Mouse (Mus musculus): ENCODE results near the gene Rassf3. TPM values are rescaled to one million over a fixed set of nuclear protein-coding genes. Genes with fewer than 3 reads are reported as not detected.
A peak's percentile ranks its signal among the peaks of the same experiment; 100 is the strongest.

Gene Rassf3
- polyA plus RNA-seq, 2 experiments from 2014 or later: 5.7 to 7.0 TPM

- no peak for ATAC-seq
Observed at GRCm38 (mm10) chr10:121428011-121428711, 48.0 kb downstream of the Rassf3 start.

DNA sequence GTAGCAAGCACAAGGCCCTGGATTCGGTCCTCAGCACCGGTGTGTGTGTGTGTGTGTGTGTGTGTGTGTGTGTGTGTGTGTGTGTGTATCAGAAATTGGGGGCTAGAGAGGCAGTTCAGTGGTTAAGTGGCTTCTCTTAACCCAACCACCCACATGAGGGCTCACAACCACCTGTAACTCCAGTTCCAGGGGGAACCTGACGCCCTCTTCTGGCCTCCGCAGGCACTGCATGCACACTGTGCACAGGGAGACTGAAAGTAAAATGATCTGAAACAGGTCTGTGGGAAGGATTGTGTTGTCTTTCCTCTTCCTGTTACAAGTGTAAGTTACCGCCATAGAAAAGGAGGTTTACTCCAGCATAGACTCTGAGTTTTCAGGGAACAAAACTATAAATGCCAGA lies 49.0 kb downstream of the Rassf3 start:
- no peak for ATAC-seq

DNA sequence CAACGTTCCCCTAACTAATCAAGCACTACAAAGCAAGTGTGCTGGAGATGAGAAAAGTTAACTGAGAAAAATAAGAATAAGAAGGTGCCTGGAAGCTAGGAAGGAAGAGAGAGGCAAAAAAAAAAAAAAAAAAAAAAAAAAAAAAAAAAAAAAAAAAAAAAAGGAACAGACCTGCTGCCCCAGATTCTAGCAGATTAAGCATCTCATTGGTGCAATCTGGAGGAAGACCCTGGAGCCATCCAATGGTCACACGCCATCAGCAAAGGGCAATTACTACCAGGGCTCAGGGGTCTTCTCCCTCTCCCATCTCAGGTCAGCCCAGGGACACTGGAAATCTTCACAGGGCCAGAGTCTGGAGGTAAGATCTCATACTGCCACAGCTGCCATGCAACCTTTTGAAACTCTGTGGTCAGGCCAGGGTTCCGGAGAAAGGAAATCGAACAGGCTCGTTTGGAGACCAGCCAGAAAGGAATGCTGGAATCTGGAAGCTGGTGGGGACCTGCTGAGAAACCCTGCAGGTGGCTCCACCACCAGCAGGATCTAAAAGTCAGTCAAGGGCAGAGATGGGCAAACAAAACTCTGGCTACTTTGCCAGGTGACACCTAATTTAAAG lies 49.6 kb downstream of the Rassf3 start:
- ATAC-seq: no peak

- no peak for ATAC-seq
Observed at GRCm38 (mm10) chr10:121425506-121426025, 50.6 kb downstream of the Rassf3 start.

- ATAC-seq: no peak
Observed at GRCm38 (mm10) chr10:121425079-121425478, 51.1 kb downstream of the Rassf3 start.

- no peak for ATAC-seq
Observed at GRCm38 (mm10) chr10:121424455-121424854, 51.7 kb downstream of the Rassf3 start.

DNA sequence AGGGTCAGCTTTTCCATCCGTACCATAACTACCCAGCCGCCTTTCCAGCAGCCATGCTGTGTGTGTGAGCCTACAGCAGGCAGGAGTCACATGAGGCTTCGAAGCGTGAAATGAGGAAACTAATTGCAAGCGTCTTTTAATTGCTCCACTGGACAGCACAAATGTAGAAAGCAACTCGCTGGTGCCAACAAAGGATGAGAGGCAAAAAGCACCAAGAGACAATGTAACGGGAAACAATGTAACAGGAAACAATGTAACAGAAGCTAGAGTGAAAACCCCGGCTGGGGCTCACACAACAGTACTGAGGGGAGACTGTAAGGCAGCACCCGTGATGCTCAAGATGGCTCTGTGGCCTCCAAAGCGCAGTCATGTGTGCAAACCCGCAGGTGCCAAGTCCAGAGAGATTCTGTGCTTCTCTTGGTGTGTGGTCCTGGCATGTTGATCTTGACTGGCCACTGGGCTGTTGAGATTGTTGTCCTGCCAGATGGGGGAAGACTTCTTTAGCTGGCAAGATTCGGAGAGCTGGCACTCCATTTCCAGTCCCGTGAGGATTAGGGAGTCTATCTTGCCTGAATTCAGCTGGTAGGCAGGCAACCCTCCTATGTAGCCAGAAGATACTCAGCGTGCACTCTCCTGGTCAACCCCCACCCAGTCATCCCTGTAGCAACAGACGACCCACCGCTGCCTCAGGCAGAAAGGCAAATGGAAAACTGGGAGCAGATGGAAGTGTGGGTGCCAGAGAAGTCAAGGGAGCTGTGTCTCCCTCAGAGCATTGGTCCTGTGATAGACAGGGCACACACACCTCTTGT lies 52.4 kb downstream of the Rassf3 start:
- no peak for ATAC-seq

- no peak for ATAC-seq
Observed at GRCm38 (mm10) chr10:121422294-121422693, 53.9 kb downstream of the Rassf3 start.

DNA sequence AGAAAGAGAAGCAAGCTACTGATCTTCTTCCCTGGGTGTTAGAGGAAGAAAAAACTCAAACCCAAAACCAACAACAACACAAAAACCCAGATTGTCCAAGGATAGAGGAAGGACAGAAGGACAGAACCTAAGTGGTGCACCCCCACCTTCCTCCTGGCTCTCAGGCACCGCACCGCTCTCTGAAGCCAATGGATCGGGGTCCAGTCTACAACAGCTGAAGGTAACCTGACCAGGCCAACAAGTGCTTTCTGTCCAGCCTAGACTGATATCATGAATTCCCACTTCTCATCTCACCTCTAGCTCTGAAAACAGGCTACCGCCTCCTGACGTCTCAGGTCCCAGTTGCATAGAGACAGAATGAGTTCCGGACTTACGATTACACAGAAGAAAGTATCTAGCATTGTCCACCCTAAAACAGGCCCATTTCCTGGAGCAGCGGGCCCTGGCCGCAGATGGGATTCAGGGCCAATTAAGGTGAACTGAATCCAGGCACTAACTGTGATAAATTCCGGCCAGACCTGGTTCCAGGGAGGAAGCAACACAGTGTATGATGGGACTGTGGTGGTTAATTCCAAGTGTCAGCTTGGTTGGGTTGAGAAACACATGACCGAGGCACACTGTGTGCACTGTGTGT lies 54.4 kb downstream of the Rassf3 start:
- no peak for ATAC-seq

DNA sequence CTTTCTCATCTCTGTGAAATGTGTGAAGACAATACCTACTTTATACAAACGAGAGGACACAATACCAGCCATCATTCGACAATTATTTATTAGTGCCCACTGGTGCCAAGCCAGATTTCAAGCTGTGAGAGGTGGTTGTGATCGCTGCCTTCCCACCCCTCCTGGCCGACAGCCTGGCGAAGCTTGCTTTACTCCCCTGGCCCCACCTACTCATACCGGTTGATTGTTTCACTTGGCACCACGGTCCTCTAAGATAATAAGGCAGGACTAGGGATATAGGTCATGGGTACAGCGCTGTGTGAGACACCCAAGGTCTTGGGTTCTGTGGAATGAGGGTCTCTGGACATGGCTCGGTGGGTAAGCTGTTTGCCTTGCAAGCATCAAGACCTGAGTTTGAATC lies 55.1 kb downstream of the Rassf3 start:
- no peak for ATAC-seq

DNA sequence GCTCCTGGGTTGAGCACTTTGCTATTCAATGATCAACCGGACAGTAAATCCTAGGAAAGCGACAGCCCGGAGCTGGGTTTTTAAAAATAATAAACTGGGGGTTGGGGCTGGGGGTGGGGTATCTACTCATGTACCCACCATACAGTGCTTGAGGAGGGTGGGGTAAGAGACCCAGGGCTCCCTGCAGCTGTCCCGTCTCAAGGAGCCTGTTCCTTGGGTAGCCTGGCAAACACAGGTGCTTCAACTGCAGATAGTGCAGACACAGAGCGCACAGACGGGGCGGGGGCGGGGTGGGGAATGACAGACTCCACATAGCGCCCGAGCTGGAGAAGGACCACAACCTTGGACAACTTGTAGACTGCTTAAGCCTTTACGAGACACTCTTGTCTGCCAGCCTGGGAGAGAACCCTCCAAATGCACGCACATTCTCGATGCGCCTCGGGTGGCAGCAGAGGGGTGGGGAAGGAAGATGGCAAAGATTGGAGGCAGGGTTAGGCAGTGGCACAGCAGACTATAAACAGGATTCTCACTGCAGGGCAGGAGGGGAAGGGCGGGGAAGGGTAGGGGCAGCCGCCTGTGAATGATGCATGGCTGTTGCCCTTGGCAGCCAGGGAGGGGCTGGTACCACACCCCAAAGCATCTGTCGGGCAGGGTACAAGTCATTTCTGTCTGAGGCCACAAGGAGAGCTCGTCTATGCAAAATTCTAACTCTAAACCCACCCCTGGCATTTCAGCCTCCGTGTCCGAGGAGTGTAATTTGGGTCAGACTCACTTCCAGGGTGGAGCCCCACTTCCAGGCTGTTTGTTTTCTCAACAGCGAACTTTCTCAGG lies 56.3 kb downstream of the Rassf3 start:
- ATAC-seq: peak; percentile 95

DNA sequence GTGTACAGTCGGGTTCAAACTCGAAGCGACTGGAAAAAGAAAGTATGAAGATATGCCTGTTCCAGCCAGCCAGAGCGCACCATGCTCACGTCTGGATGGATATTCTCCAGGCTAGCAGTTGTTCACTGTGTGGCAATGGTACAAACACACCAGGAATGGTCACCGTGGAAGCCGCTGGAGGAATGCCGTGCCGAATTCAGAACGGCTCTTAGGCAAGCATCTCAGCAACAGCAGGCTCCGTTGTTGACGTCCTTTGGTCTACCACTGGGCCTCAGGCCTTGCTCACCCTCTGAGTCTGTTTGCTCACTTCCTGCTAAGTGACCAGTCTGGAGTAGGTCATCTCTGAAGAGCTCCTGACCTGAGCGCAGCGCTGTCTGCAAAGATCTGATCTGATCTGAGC lies 57.3 kb downstream of the Rassf3 start:
- ATAC-seq: no peak

GRCm38 (mm10) chr10:121414127-121414526 lies 62.0 kb downstream of the Rassf3 start:
- no peak for ATAC-seq

DNA sequence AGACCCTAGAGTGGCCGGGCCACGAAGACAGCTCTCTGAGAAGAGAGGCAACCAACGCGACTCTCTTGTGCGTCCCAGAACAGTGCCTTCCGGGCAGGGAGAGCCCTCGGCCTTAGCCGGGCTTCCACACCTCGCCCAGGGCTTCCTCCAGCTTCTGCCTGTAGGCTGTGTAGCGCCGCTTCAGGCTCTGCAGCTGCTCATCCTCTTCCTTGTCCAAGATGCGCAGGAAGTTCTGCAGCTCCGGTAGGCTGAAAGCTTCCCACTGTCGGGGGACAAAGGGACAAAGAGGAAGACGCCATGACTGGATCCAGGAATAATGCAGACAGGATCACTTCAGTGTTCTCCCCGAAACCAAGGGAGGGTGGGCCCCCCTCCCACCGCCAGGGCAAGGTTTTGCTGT lies 63.3 kb downstream of the Rassf3 start:
- ATAC-seq: no peak

DNA sequence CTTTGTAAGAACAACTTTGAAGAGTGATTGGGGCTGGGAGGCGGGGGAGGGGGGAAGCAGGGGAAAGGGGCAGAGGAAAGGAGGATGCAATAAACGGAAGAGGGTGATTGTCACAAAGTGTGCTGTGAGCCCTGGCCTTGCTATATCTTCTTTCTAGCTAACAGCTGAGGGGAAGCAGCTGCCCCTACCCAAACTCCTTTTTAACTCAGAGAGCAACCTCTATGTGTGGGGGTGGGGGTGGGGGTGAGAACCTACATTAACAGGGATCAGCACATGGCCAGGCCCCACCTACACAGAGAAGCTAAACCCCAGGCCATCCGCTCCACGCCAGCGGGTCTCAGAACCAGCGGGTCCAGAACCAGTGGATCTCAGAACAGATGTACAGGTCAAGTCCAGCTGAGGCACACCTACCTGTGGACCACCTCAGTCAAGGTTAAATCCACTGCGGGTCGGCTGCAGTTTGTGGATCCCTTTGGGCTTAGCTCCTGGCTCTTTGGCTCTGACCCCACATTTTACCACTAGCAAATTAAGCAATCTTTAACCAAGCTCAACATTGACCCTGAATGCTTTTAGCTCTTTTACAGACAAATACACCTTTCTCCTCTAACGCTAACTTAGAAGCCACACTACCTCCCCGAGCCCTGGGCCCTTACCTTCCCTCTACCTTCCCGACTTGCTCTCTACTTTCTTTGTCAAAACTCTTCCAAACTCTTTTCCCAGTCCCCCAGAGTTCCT lies 64.3 kb downstream of the Rassf3 start:
- ATAC-seq: no peak

DNA sequence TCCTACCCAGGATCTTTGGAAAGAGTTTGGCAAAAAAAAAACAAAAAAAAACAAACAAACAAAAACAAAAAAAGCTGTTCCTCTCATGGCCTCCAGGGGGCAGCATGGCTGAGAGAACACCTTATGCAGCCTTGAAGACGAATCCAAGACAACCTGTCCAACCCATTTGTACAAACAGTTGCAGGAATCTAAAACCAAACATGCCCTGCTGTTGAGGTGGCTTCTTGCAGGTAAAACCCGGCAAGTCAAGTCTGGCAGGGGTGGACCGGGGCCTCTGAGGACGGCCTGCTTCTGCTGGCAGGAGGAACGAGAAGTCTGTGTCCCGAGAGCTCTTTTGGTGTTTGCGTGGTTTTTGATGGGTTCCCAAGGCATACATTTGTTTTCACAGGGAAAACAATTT lies 66.4 kb downstream of the Rassf3 start:
- ATAC-seq: peak; percentile 79

DNA sequence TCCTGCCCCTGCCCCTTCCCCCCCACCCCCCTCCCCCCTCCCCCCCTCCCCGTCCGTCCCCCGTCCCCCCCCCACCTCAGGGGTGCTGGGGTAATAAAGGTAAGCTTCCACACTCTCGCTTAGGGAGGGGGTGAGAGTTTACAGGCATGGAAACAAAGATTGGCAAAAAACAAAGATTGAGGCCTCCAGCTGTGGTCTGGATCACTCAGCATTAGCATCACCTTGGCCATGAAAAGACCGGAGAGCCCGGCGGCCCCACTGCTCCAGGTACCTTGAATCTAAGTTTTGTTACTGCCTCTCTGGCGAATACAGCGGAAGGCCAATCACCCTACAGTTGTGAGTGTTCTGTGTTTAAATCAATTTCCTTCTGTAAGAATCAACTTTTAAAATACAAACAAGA lies 72.2 kb downstream of the Rassf3 start:
- ATAC-seq: no peak

DNA sequence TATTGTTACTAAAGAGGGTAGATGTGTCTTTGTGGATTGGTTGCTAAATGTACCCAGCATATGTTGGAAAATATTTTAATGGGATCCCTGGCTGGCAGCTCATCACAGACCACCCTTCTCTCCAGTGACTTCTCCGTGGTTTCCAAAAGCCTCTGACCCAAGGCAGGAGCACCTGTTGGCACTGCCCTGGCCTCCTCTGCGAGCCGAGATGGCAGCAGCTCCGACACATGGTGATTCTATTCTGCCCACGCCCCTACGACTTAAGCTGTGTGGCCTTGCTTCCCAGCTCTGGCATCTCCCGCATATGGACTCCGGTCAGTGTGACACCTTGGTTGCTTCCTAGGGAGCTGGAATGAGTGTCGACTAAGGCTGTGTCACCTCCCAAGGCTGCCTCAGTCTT lies 73.0 kb downstream of the Rassf3 start:
- no peak for ATAC-seq

DNA sequence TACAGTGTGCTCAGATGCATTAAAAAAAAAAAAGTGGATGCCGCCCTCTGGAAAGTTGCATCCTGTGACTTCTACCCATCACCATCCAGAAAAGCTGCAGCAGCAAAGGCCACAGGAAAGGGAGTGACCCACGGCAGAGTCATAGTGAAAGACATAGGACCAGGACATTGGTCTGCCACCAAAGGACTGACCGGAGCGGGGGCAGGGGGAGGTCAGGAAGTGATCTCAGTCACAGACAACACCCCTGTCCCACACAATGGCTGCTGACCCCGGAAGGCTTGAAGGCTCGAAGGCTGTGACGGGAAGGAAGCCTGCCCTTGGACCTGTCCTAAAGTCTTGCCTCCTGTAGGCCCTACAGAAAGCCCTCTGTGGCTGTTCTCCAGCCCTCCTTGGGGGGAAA lies 75.1 kb downstream of the Rassf3 start:
- no peak for ATAC-seq

GRCm38 (mm10) chr10:121398599-121398998 lies 77.5 kb downstream of the Rassf3 start:
- no peak for ATAC-seq

DNA sequence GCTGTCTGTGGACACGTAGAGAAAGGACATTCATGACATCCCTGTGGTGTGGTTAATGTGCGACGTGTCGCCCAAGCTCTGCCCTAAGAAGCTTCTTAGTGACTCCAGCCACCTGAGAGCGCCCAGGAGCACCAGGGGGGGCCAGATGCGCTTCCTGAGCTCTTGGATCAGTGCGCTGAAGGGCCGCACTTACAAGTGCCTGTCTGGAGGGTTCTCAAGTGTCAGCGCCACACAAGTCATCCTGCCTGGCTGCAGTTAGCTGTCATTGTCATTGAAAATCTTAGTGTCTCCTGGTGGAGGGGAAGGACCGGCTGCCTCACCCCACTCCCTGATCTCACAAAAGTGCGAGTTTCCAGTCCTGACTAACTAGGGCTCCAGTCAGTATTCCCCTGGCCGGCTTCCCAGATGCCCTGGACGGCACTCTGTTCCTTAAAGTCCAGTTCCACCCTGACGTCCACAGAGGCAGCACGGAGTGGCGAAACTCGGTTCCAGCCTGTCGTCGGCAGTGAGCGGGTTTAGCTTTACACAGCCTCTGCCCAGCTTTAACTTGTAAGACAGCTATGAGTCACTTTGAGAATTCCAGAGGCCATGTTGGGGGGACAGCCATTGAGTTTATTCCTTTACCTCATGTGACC lies 80.5 kb downstream of the Rassf3 start:
- ATAC-seq: no peak

All from activated CD4-positive, CD25-positive, alpha-beta regulatory T cell, adult 4 months (primary cell).